Mouse (Mus musculus) heart, postnatal 0 days (tissue): ENCODE data around the gene Erp29. TPM values are rescaled to one million over a fixed set of nuclear protein-coding genes. Genes with fewer than 3 reads are reported as not detected.

Source experiments
- ATAC-seq: fragments of 200-750 bp; cut with Nextera tagmentation; 2 replicates; pipeline ENCODE4 v1.8.0; 2017; ENCODE audit warnings: low read depth, moderate number of reproducible peaks, moderate library complexity; ENCODE audit not compliant: insufficient read depth
- DNase-seq: peaks from one replicate; pipeline ENCODE4 v3.0.0-alpha.2; 2016; ENCODE audit warnings: low spot score
- H3K27ac ChIP-seq: fragments of 300-500 bp; sonication (generic); 2 replicates; pipeline ENCODE4 v1.5.1; 2014; ENCODE audit warnings: low read depth, mild to moderate bottlenecking
- H3K27me3 ChIP-seq: fragments of 300-500 bp; sonication (generic); 2 replicates; pipeline ENCODE4 v1.6.1; 2014; ENCODE audit warnings: low read length, mixed read lengths; ENCODE audit not compliant: control insufficient read depth, insufficient read depth
- H3K36me3 ChIP-seq: fragments of 300-500 bp; sonication (generic); replicated peaks from 2 replicates; pipeline ENCODE4 v1.6.1; 2014; ENCODE audit warnings: low read length, mixed read lengths; ENCODE audit not compliant: control insufficient read depth, insufficient read depth
- H3K4me1 ChIP-seq: fragments of 300-500 bp; sonication (generic); 2 replicates; pipeline ENCODE4 v1.6.1; 2014; ENCODE audit warnings: antibody characterized with exemption; ENCODE audit not compliant: control insufficient read depth, insufficient read depth
- H3K4me2 ChIP-seq: fragments of 300-500 bp; sonication (generic); 2 replicates; pipeline ENCODE4 v1.6.1; 2014; ENCODE audit warnings: low read depth, mild to moderate bottlenecking, low read length, moderate library complexity
- H3K4me3 ChIP-seq: fragments of 300-500 bp; sonication (generic); 2 replicates; pipeline ENCODE4 v1.5.1; 2014; ENCODE audit warnings: low read depth, low read length
- H3K9ac ChIP-seq: fragments of 300-500 bp; sonication (generic); replicated peaks from 2 replicates; pipeline ENCODE4 v1.6.1; 2014; ENCODE audit warnings: low read depth, low read length, mixed read lengths
- H3K9me3 ChIP-seq: fragments of 300-500 bp; sonication (generic); replicated peaks from 2 replicates; pipeline ENCODE4 v1.6.1; 2016; ENCODE audit warnings: low read length; ENCODE audit not compliant: control insufficient read depth
- CTCF ChIP-seq: IDR thresholded peaks from 2 replicates; pipeline ENCODE4 v1.5.1; 2016; ENCODE audit warnings: antibody characterized with exemption, control low read depth, low read depth
- EP300 ChIP-seq: IDR thresholded peaks from 2 replicates; pipeline ENCODE4 v1.6.1; 2016; ENCODE audit warnings: antibody characterized with exemption, low read depth
- WGBS: fragments of 180-500 bp; shearing (Covaris S2); extraction: QIAGEN DNeasy Blood & Tissue Kit; methylation state at CpG from one replicate; pipeline ENCODE4 v1.1.7; 2014; 5-methylcytosine and 5-hydroxymethylcytosine counted together
- polyA plus RNA-seq: library from polyadenylated mRNA; unstranded; fragments of >200 nt; fragmentation: Nextera tagmentation; extraction: Ambion mirVana; gene quantifications from 2 replicates; pipeline ENCODE4 v1.2.1, GENCODE M21; 2015
- total RNA-seq: library from RNA; depleted of rRNA; stranded (reverse); fragments of >200 nt; gene quantifications from 2 replicates; pipeline ENCODE4 v1.2.3, GENCODE M21; 2014; ENCODE audit warnings: low replicate concordance; rRNA removed

Gene Erp29
- total and polyA plus RNA-seq, 2 experiments from 2014 or later = 32.5 to 89.3 TPM

- Histone ChIP-seq H3K4me1 (no peaks in the 10 kb centered on the region), H3K4me2 (no peak overlapping the region), H3K9me3 (no peaks in the 10 kb centered on the region), H3K27me3 (no peaks in the 10 kb centered on the region), H3K4me3 (no peak overlapping the region), H3K9ac (no peak overlapping the region), H3K27ac (no peak overlapping the region), H3K36me3 (peaks cover 64% of the 10 kb centered on the region)
- no peak for DNase-seq
- WGBS = 96% methylated on average over 2 of the region's 2 CpGs
- ATAC-seq = no peak
- peak; percentile 43 for TF ChIP-seq CTCF
- TF ChIP-seq EP300 = no peak
Measured at GRCm38 (mm10) chr5:121380692-121381091, 71.6 kb downstream of the Erp29 start.

GRCm38 (mm10) chr5:121378678-121379256 lies 73.5 kb downstream of the Erp29 start:
- TF ChIP-seq EP300 = no peak
- no peak for TF ChIP-seq CTCF
- H3K27me3 ChIP-seq = no peaks in the 10 kb centered on the region
- H3K27ac ChIP-seq = no peak overlapping the region
- no peak for ATAC-seq
- H3K9ac ChIP-seq = no peak overlapping the region
- H3K36me3 ChIP-seq = peaks cover 80% of the 10 kb centered on the region
- H3K4me1 ChIP-seq = no peaks in the 10 kb centered on the region
- DNase-seq = no peak
- no peak overlapping the region for H3K4me3 ChIP-seq
- 89% methylated on average over 13 of the region's 13 CpGs for WGBS
- no peak overlapping the region for H3K4me2 ChIP-seq
- H3K9me3 ChIP-seq = no peaks in the 10 kb centered on the region

Other genes with a start within 250 kb of the Erp29 start
- gene Rpl6, start 248.0 kb downstream of the Erp29 start, total RNA-seq = 472 and 482 TPM in 2 replicates
- gene Rpl6, start 248.0 kb downstream of the Erp29 start, polyA plus RNA-seq = 287 and 306 TPM in 2 replicates
- 18.8 and 19.5 TPM in 2 replicates for gene Hectd4, start 232.3 kb downstream of the Erp29 start, total RNA-seq
- 1.8 and 2.0 TPM in 2 replicates for gene Hectd4, start 232.3 kb downstream of the Erp29 start, polyA plus RNA-seq
- 83.8 and 113 TPM in 2 replicates for gene Trafd1, start 66.9 kb downstream of the Erp29 start, total RNA-seq
- gene Trafd1, start 66.9 kb downstream of the Erp29 start, polyA plus RNA-seq = 67.2 and 67.7 TPM in 2 replicates
- 15.8 and 16.6 TPM in 2 replicates for gene Naa25, start 54.6 kb downstream of the Erp29 start, total RNA-seq
- gene Naa25, start 54.6 kb downstream of the Erp29 start, polyA plus RNA-seq = 19.9 and 21.4 TPM in 2 replicates
- gene Tmem116, start 613 bp downstream of the Erp29 start, total RNA-seq = 6.5 and 11.5 TPM in 2 replicates
- 7.0 and 7.5 TPM in 2 replicates for gene Tmem116, start 613 bp downstream of the Erp29 start, polyA plus RNA-seq
- gene Adam1b, start 50.9 kb upstream of the Erp29 start, total RNA-seq = not detected in 2 replicates
- 0.14 TPM in 2 replicates for gene Adam1b, start 50.9 kb upstream of the Erp29 start, polyA plus RNA-seq
- 1.5 and 4.1 TPM in 2 replicates for gene Adam1a, start 93.0 kb upstream of the Erp29 start, total RNA-seq
- gene Adam1a, start 93.0 kb upstream of the Erp29 start, polyA plus RNA-seq = 0.44 and 0.48 TPM in 2 replicates
- 0.11 and 0.15 TPM in 2 replicates for gene Gm42878, start 93.0 kb upstream of the Erp29 start, total RNA-seq
- not detected in 2 replicates for gene Gm42878, start 93.0 kb upstream of the Erp29 start, polyA plus RNA-seq
- 61.7 and 65.2 TPM in 2 replicates for gene Mapkapk5, start 93.4 kb upstream of the Erp29 start, total RNA-seq
- gene Mapkapk5, start 93.4 kb upstream of the Erp29 start, polyA plus RNA-seq = 30.6 and 31.0 TPM in 2 replicates
- 101 and 114 TPM in 2 replicates for gene Aldh2, start 141.3 kb upstream of the Erp29 start, total RNA-seq
- 126 and 127 TPM in 2 replicates for gene Aldh2, start 141.3 kb upstream of the Erp29 start, polyA plus RNA-seq
- gene Acad12, start 166.4 kb upstream of the Erp29 start, total RNA-seq = 12.3 and 17.3 TPM in 2 replicates
- 6.9 and 8.8 TPM in 2 replicates for gene Acad12, start 166.4 kb upstream of the Erp29 start, polyA plus RNA-seq
- gene Acad10, start 208.0 kb upstream of the Erp29 start, total RNA-seq = 3.7 and 6.1 TPM in 2 replicates
- gene Acad10, start 208.0 kb upstream of the Erp29 start, polyA plus RNA-seq = 1.8 and 2.2 TPM in 2 replicates
- 32.9 and 38.0 TPM in 2 replicates for gene Brap, start 208.1 kb upstream of the Erp29 start, total RNA-seq
- gene Brap, start 208.1 kb upstream of the Erp29 start, polyA plus RNA-seq = 20.7 and 23.2 TPM in 2 replicates